Mouse (Mus musculus): ENCODE results near the gene Prkar2a. TPM values are rescaled to one million over a fixed set of nuclear protein-coding genes. Genes with fewer than 3 reads are reported as not detected.
"Not testable (repeated sequence)": the region's sequence is repeated elsewhere in the genome, so short reads cannot be mapped to it uniquely, and the experiment has no call there.

Prkar2a gene
- 50.6 and 59.5 TPM in 2 replicates for polyA plus RNA-seq (2015; fragmentation: Nextera tagmentation; extraction: Ambion mirVana)

DNA sequence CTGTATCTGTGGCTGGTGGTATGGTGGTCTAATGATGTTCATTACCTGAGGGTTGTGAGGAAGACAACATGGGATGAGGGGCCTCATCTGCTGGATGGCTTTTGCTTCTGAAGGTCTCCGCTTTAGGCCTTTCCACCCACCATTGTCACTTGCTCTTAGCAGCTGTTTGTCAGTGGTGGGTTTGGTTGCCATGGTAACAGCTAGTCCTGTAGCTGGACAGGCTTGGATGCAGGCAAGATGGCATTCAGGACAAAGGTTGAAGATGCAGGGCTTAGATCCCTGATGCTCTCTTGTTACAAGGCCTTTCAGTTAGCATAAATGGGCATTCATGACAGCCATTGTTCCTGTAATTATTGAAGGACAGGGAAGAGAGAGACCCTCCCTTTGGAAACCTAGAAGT is at the start of gene Prkar2a:
TSS of gene Prkar2a (plus strand) at position 209 of the 400 bp plus-strand sequence.
- H3K36me3 ChIP-seq, result peaks cover 10% of the 10 kb centered on the region; the same call in 1 of the 2 replicates
- H3K27ac ChIP-seq (replicated peaks), result 0 out of 2 replicates have a peak within 1 kb of the TSS, but pooled peaks have one; percentile 25
- peaks cover 30% of the 10 kb centered on the region for H3K4me1 ChIP-seq
- no peak within 1 kb of the TSS for H3K9ac ChIP-seq (replicated peaks)
- H3K9me3 ChIP-seq (replicated peaks), result no peaks in the 10 kb centered on the region
- H3K4me2 ChIP-seq, result no peak within 1 kb of the TSS
- WGBS, result 30% methylated on average over 1 of the region's 1 CpGs
- ATAC-seq (ENCODE audit: low FRiP score), result no peak
- no peak within 1 kb of the TSS for H3K4me3 ChIP-seq (replicated peaks)
- H3K27me3 ChIP-seq (replicated peaks), result no peaks in the 10 kb centered on the region

DNA sequence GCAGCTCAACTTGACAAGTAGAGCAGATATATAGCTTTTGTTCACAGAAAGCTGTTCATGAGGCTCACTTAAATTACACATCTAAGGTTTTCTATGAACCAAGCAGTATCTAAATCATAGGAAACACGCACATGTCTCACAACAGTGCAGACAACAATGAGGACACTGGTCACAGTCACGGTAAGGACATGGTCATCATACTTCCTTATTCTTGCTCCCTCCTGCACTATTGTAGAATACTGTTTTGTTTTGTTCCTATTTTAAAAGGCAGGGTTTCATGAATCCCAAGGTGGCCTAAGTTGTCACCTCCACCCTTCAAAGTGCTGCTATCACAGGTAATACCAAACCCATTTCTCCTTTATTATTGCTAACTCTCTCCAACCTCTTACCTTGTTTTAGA is 49.3 kb upstream of the Prkar2a start:
- WGBS, result 80% methylated on average over 2 of the region's 2 CpGs
- no peak for ATAC-seq (ENCODE audit: low FRiP score)
- Histone ChIP-seq H3K4me3 (replicated peaks) (no peak overlapping the region), H3K27ac (replicated peaks) (no peak overlapping the region), H3K9ac (replicated peaks) (no peak overlapping the region), H3K4me2 (no peak overlapping the region), H3K4me1 (no peaks in the 10 kb centered on the region), H3K36me3 (peaks cover 22% of the 10 kb centered on the region), H3K27me3 (replicated peaks) (no peaks in the 10 kb centered on the region), H3K9me3 (replicated peaks) (no peaks in the 10 kb centered on the region)

DNA sequence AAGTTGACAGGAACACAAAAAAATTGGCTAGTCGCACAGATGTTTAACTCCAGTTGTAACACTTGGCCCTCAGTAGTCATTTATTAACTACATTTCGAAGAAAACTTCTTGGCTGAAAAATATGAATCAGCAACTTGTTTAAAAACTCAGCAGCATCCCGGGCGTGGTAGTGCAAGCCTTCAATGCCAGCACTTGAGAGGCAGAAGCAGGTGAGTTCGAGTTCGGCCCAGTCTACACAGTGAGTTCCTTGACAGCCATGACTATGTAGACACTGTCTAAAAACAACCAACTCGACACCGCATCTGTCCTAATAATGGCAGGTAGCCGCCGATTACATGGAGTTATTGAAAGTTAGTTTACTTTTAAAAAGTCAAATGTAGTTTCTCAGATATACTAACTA is 40.9 kb upstream of the Prkar2a start:
- Histone ChIP-seq H3K4me2 (peak overlapping the region; percentile 88), H3K9ac (replicated peaks) (peak overlapping the region; percentile 83), H3K4me3 (replicated peaks) (peak overlapping the region; percentile 99), H3K36me3 (peaks cover 4% of the 10 kb centered on the region), H3K27me3 (replicated peaks) (no peaks in the 10 kb centered on the region), H3K9me3 (replicated peaks) (no peaks in the 10 kb centered on the region), H3K27ac (replicated peaks) (peak overlapping the region; percentile 92; the same call in 1 of the 2 replicates), H3K4me1 (peaks cover 26% of the 10 kb centered on the region)
- 49% methylated on average over 10 of the region's 10 CpGs for WGBS
- ATAC-seq (ENCODE audit: low FRiP score), result no peak

DNA sequence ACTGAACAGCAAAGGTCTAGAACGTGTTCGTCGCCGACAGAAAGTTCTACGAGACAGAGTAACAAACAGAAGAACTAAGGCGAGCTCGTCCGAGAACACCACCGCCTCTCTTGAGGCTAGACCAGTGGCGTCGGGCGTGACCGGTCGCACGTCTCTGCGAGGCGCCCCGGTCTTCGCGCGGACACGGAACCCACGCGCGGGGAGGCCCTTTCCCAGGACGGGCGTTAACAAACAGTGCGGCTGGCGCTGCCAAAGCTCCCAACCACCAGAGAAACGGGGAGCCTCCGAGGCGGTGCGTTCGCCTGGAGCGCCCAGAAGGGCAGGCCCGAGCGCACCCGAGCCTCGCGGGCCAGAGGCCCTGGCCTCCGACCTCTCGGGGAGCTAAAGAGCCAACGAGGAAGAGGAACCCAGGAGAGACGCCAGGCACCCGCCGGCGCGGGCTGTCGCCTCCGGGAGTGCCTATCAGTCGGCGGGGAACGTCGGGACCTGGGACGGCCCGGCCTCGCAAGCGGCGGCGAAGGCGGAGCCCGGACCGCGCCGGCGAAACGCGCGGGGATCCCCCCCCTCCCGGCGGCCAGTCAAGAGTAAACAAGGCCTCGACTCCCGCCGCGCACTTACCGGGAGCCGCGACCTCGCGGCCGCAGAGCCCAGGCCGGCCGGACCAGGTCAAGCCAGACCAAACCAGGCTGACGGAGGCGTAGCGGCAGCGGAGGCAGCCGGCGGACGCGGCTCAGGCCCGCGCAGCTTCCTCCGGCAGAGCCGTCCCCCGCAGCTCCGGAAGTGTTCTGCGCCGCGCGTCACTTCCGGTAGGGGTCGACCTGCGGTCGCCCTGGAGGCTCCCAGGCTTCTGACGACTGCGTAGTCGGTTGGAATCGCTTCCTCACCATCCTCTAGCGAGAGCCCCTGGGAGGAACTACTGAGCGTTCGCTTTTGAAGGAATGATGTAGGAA is 40.2 kb upstream of the Prkar2a start, which contains the start of gene Arih2:
TSS of gene Arih2 (minus strand) at position 776 of the 950 bp plus-strand sequence.
- peak within 1 kb of the TSS; percentile 92 for H3K27ac ChIP-seq (replicated peaks)
- under 1% methylated on average over 105 of the region's 112 CpGs for WGBS
- H3K4me3 ChIP-seq (replicated peaks), result peak within 1 kb of the TSS; percentile 99
- no peaks in the 10 kb centered on the region for H3K27me3 ChIP-seq (replicated peaks)
- peak; percentile 99 for ATAC-seq (ENCODE audit: low FRiP score)
- peaks cover 26% of the 10 kb centered on the region for H3K4me1 ChIP-seq
- H3K36me3 ChIP-seq, result no peaks in the 10 kb centered on the region
- H3K9me3 ChIP-seq (replicated peaks), result no peaks in the 10 kb centered on the region
- H3K9ac ChIP-seq (replicated peaks), result peak within 1 kb of the TSS; percentile 83
- H3K4me2 ChIP-seq, result peak within 1 kb of the TSS; percentile 88

- H3K27me3 ChIP-seq (replicated peaks), result no peaks in the 10 kb centered on the region
- WGBS, result 30% methylated on average over 29 of the region's 29 CpGs
Measured at GRCm38 (mm10) chr9:108649561-108650440, 39.3 kb upstream of the Prkar2a start.

DNA sequence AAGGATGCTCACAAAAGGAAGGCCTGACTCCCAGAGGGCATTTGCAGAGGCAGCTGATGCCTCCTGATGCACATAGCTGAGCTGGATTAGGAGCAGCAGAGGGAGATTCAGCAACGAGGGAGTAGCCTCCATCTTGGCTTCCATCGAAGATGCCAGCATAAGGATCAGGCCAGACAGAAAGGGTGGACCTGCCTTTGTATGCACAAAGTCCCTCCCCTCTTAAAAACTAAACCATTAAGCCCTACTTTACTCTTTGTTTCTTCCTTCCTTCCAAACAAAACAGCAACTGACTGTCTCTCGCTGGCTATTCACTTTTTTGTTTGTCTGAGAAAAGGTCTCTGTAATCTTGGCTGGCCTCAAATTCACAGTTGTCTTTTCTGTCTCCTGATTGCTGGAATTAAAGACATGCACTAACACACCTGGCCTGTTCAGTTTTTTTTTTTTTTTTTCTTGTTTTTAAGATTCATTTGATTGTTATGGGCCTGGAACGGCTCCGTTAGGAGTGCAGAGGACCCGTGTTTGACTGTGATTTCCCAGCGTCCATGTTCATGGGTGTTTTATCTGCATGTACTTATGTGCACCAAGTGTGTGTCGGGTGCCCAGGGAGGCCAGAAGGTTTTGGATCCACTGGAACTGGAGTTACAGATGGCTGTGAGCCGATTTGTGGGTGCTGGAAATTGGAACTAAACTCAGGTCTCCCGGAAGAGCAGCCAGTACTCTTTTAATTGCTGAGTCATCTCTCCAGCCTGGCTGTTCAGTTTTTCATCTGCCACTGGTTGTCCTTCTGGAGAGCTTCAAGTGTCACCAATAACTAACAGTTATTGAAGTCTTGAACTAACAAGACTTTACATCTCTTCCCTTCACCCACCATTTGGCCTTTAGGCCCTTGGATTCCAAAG is 34.3 kb upstream of the Prkar2a start:
- Histone ChIP-seq H3K4me3 (replicated peaks) (no peak overlapping the region), H3K4me2 (no peak overlapping the region), H3K36me3 (no peaks in the 10 kb centered on the region), H3K9ac (replicated peaks) (no peak overlapping the region), H3K9me3 (replicated peaks) (no peaks in the 10 kb centered on the region), H3K27ac (replicated peaks) (no peak overlapping the region), H3K4me1 (peaks cover 4% of the 10 kb centered on the region), H3K27me3 (replicated peaks) (no peaks in the 10 kb centered on the region)
- WGBS, result 77% methylated on average over 10 of the region's 10 CpGs
- ATAC-seq (ENCODE audit: low FRiP score), result no peak

More at GRCm38 (mm10) chr9:108649561-108650440, 39.3 kb upstream of the Prkar2a start:
- H3K9me3 ChIP-seq (replicated peaks), result no peaks in the 10 kb centered on the region
- H3K4me1 ChIP-seq, result peaks cover 26% of the 10 kb centered on the region
- H3K36me3 ChIP-seq, result no peaks in the 10 kb centered on the region
- ATAC-seq (ENCODE audit: low FRiP score), result peak; percentile 27; the same call in 1 of the 2 replicates
- H3K4me3 ChIP-seq (replicated peaks), result peak overlapping the region; percentile 99
- H3K4me2 ChIP-seq, result peak overlapping the region; percentile 88
- peak overlapping the region; percentile 92 for H3K27ac ChIP-seq (replicated peaks)
- H3K9ac ChIP-seq (replicated peaks), result peak overlapping the region; percentile 58

DNA sequence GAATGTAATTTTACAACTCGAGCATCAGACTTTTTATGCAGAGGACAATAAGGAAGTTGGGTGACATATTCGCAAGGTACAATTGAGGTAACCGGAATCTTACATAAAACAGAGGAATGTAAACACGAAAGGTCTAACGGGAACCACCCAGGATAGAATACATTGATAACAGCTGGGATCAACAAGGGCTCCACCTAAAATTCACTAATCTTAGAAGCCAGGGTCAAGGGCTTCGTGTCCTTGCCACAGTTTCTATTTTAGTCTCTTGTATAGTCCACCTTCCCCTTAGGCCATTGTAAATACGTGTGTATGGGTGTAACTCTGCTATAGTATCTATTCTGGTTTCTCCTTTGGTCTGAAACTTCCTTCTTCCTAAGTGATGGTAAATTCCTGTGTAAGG is 33.2 kb upstream of the Prkar2a start:
- H3K36me3 ChIP-seq; H3K4me2 ChIP-seq; H3K9ac ChIP-seq (replicated peaks); H3K4me1 ChIP-seq; ATAC-seq (ENCODE audit: low FRiP score); H3K4me3 ChIP-seq (replicated peaks); H3K27me3 ChIP-seq (replicated peaks); H3K27ac ChIP-seq (replicated peaks); H3K9me3 ChIP-seq (replicated peaks): not testable (repeated sequence)
- WGBS, result 90% methylated on average over 7 of the region's 7 CpGs

DNA sequence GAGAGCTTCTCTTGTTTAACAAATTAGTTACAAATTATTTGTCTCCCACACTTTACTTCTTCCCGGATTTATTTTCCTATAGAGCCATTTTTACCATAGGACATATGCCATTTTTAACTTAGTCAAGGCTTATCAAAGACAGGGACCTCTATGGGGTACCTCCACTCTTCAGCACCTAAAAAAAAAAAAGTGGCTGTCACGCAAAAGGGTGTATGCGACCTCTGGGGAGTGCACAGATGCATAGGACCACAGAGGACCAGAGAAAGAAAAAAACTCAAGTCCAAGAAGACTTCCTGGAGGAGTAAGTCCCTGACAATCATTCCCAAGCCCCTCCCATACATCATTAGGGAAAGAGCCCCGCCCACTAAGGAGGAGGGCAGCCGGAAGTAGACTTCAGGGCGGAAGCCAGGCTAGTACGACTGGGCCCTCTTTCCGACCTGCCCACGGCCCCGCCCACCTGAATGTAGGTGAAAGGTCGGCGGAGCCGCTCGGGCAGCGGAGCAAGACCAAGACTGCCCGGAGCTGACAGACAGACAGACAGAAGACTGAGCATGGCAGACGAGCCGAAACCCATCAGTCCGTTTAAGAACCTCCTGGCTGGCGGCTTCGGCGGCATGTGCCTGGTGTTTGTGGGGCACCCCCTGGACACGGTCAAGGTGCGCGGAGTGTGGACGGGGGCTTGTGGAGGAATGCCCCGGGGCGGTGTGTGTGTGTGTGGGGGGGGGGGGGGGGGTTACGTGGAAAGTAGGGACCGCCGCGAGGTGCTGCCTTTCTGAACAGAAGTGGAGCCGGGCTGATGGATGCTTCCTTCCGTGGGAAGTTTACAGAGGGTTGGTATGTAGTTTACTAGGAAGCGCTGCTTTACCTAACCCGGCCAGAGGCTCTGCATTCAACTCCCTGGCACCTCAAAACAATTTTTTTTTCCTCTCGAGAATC is 27.2 kb upstream of the Prkar2a start, which contains the start of gene Slc25a20:
TSS of gene Slc25a20 (plus strand) at position 412 of the 936 bp plus-strand sequence.
- Histone ChIP-seq H3K4me2 (peak within 1 kb of the TSS; percentile 64), H3K4me3 (replicated peaks) (peak within 1 kb of the TSS; percentile 69), H3K36me3 (peaks cover 5% of the 10 kb centered on the region), H3K27ac (replicated peaks) (0 out of 2 replicates have a peak within 1 kb of the TSS, but pooled peaks have one; percentile 28), H3K9ac (replicated peaks) (peak within 1 kb of the TSS; percentile 50), H3K9me3 (replicated peaks) (no peaks in the 10 kb centered on the region), H3K4me1 (peaks cover 16% of the 10 kb centered on the region), H3K27me3 (replicated peaks) (no peaks in the 10 kb centered on the region)
- WGBS, result 3% methylated on average over 35 of the region's 37 CpGs
- peak; percentile 93 for ATAC-seq (ENCODE audit: low FRiP score)

DNA sequence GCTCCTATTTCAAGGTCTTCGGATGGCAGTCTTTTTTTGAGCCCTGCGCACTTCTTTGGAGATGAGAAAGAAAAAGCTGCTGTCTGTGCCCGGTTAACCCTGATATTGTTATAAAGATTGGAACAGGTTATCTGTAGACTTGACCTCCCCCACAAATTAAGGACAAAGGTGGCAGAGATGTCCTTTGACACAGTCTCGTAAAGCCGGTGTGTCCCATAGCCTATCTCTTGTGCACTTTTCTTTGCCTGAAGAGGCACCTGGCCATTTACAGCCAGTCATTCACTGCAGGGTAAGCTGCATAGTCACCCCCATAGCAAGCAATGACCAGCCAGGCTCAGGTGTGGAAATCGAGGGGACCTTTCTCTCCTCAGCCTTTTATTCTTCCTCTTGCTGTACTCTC is 26.5 kb upstream of the Prkar2a start:
- Histone ChIP-seq H3K4me3 (replicated peaks) (peak overlapping the region; percentile 69), H3K36me3 (peaks cover 5% of the 10 kb centered on the region), H3K9ac (replicated peaks) (peak overlapping the region; percentile 50), H3K9me3 (replicated peaks) (no peaks in the 10 kb centered on the region), H3K27me3 (replicated peaks) (no peaks in the 10 kb centered on the region), H3K4me1 (peaks cover 16% of the 10 kb centered on the region), H3K27ac (replicated peaks) (no peak overlapping the region), H3K4me2 (peak overlapping the region; percentile 64)
- ATAC-seq (ENCODE audit: low FRiP score), result no peak
- WGBS, result 41% methylated on average over 6 of the region's 6 CpGs

- peaks cover 42% of the 10 kb centered on the region for H3K36me3 ChIP-seq
- 63% methylated on average over 8 of the region's 8 CpGs for WGBS
Measured at GRCm38 (mm10) chr9:108669875-108670274, 19.2 kb upstream of the Prkar2a start.

More at GRCm38 (mm10) chr9:108669875-108670274, 19.2 kb upstream of the Prkar2a start:
- no peak overlapping the region for H3K9ac ChIP-seq (replicated peaks)
- no peaks in the 10 kb centered on the region for H3K27me3 ChIP-seq (replicated peaks)
- no peak overlapping the region for H3K4me3 ChIP-seq (replicated peaks)
- ATAC-seq (ENCODE audit: low FRiP score), result no peak
- H3K4me1 ChIP-seq, result no peaks in the 10 kb centered on the region
- no peak overlapping the region for H3K27ac ChIP-seq (replicated peaks)
- no peaks in the 10 kb centered on the region for H3K9me3 ChIP-seq (replicated peaks)
- no peak overlapping the region for H3K4me2 ChIP-seq

Data from neural tube, embryonic 15.5 days (tissue).